ENCODE assay signal across 18 mouse cellular contexts in genomic region chr19:57182938-57183720, GRCm38 (mm10).
A peak's percentile ranks its signal among the peaks of the same experiment; 100 is the strongest.
DNase-seq lines count a peak whose midpoint lies in the region; ATAC-seq lines count a peak whose summit lies in the region.
"Had no signal": no experiment of that assay in that cellular context is flagged by ENCODE, and none has a peak within 500 bp of the region (broad histone marks: within the 10 kb centered on the region; RNA-seq: fewer than 3 reads in every experiment).

No protein-coding gene starts in this region.

- 0 out of 2 replicates have a peak overlapping the region, but pooled peaks have one; percentile 14 for H3K27ac ChIP-seq in heart, embryonic 12.5 days (ENCODE audit: poor library complexity, severe bottlenecking)
- H3K27ac ChIP-seq in lung, embryonic 15.5 days, result peak overlapping the region; percentile 44; the same call in 1 of the 2 replicates
- peak overlapping the region; percentile 63 for H3K27ac ChIP-seq in liver, embryonic 13.5 days
- H3K27ac ChIP-seq: embryonic facial prominence, embryonic 13.5 days; forebrain, embryonic 15.5 days; hindbrain, embryonic 15.5 days; midbrain, embryonic 13.5 days; neural tube, embryonic 12.5 days had no signal

- H3K36me3 ChIP-seq in heart, embryonic 12.5 days, result no peaks in the 10 kb centered on the region
- H3K36me3 ChIP-seq in lung, embryonic 15.5 days, result no peaks in the 10 kb centered on the region
- H3K36me3 ChIP-seq in liver, embryonic 13.5 days, result no peaks in the 10 kb centered on the region
- H3K36me3 ChIP-seq: embryonic facial prominence, embryonic 13.5 days; forebrain, embryonic 15.5 days; hindbrain, embryonic 15.5 days; intestine, embryonic 15.5 days; midbrain, embryonic 13.5 days; neural tube, embryonic 12.5 days had no signal

- no peak overlapping the region for H3K9ac ChIP-seq in heart, embryonic 12.5 days
- H3K9ac ChIP-seq in lung, embryonic 15.5 days, result no peak overlapping the region
- no peak overlapping the region for H3K9ac ChIP-seq in liver, embryonic 13.5 days
- H3K9ac ChIP-seq: embryonic facial prominence, embryonic 13.5 days; forebrain, embryonic 15.5 days; hindbrain, embryonic 15.5 days; intestine, embryonic 15.5 days; midbrain, embryonic 13.5 days; neural tube, embryonic 12.5 days had no signal

- H3K27me3 ChIP-seq in heart, embryonic 12.5 days (replicated peaks), result no peaks in the 10 kb centered on the region
- no peaks in the 10 kb centered on the region for H3K27me3 ChIP-seq in lung, embryonic 15.5 days
- no peaks in the 10 kb centered on the region for H3K27me3 ChIP-seq in liver, embryonic 13.5 days
- H3K27me3 ChIP-seq: embryonic facial prominence, embryonic 13.5 days; forebrain, embryonic 15.5 days; hindbrain, embryonic 15.5 days; intestine, embryonic 15.5 days; midbrain, embryonic 13.5 days; neural tube, embryonic 12.5 days had no signal

- WGBS in heart, embryonic 12.5 days, result 47% methylated on average over 13 of the region's 13 CpGs
- 48% methylated on average over 13 of the region's 13 CpGs for WGBS in lung, embryonic 15.5 days
- 66% methylated on average over 13 of the region's 13 CpGs for WGBS in liver, embryonic 13.5 days (ENCODE audit: insufficient replicate concordance)

- no peak for DNase-seq in heart, postnatal 4 days
- no peak for DNase-seq in lung, postnatal 14 days
- DNase-seq in liver, embryonic 13.5 days, result no peak
- DNase-seq in embryo, embryonic 10.5 days (ENCODE audit: low spot score), result no peak
- no peak for DNase-seq in thymus, postnatal 14 days
- DNase-seq: B cell, adult 2 months; cerebellum, adult 9-11 months; gastrocnemius, postnatal 25 days; lung, adult 2 months; thymus, postnatal 4 days had no signal

- H3K4me2 ChIP-seq in heart, embryonic 12.5 days, result no peak overlapping the region
- no peak overlapping the region for H3K4me2 ChIP-seq in lung, embryonic 15.5 days
- no peak overlapping the region for H3K4me2 ChIP-seq in liver, embryonic 13.5 days
- H3K4me2 ChIP-seq: embryonic facial prominence, embryonic 13.5 days; forebrain, embryonic 15.5 days; hindbrain, embryonic 15.5 days; intestine, embryonic 15.5 days; midbrain, embryonic 13.5 days; neural tube, embryonic 12.5 days had no signal

- no peaks in the 10 kb centered on the region for H3K9me3 ChIP-seq in heart, embryonic 12.5 days (replicated peaks)
- H3K9me3 ChIP-seq in lung, embryonic 15.5 days, result no peaks in the 10 kb centered on the region
- no peaks in the 10 kb centered on the region for H3K9me3 ChIP-seq in liver, embryonic 13.5 days (replicated peaks)
- H3K9me3 ChIP-seq: embryonic facial prominence, embryonic 13.5 days; forebrain, embryonic 15.5 days; hindbrain, embryonic 15.5 days; intestine, embryonic 15.5 days; midbrain, embryonic 13.5 days; neural tube, embryonic 12.5 days had no signal

- H3K4me3 ChIP-seq in heart, embryonic 12.5 days, result no peak overlapping the region
- H3K4me3 ChIP-seq in lung, embryonic 15.5 days, result no peak overlapping the region
- H3K4me3 ChIP-seq in liver, embryonic 13.5 days (replicated peaks), result no peak overlapping the region
- H3K4me3 ChIP-seq: embryonic facial prominence, embryonic 13.5 days; forebrain, embryonic 15.5 days; hindbrain, embryonic 15.5 days; intestine, embryonic 15.5 days; midbrain, embryonic 13.5 days; neural tube, embryonic 12.5 days had no signal

- ATAC-seq in heart, embryonic 12.5 days (ENCODE audit: insufficient number of reproducible peaks, low FRiP score), result no peak
- ATAC-seq in lung, embryonic 15.5 days (ENCODE audit: borderline replicate concordance, extremely low read depth, low FRiP score, low TSS enrichment), result no peak
- ATAC-seq in liver, embryonic 13.5 days (ENCODE audit: low read depth), result no peak
- ATAC-seq: forebrain, embryonic 15.5 days; midbrain, embryonic 13.5 days had no signal

- peaks cover 81% of the 10 kb centered on the region for H3K4me1 ChIP-seq in heart, embryonic 12.5 days (replicated peaks)
- peaks cover 44% of the 10 kb centered on the region for H3K4me1 ChIP-seq in lung, embryonic 15.5 days
- H3K4me1 ChIP-seq in liver, embryonic 13.5 days (replicated peaks), result peaks cover 25% of the 10 kb centered on the region
- H3K4me1 ChIP-seq: forebrain, embryonic 15.5 days; hindbrain, embryonic 15.5 days; neural tube, embryonic 12.5 days had no signal
